Mouse (Mus musculus): ENCODE data around the gene Fuca1. TPM values are rescaled to one million over a fixed set of nuclear protein-coding genes. Genes with fewer than 3 reads are reported as not detected.

Fuca1 gene
- total and polyA plus RNA-seq, 2 experiments from 2014 or later, result 33.2 to 67.7 TPM

GRCm38 (mm10) chr4:135875546-135875945 lies 45.0 kb upstream of the Fuca1 start:
- no peak for ATAC-seq
- H3K27me3 ChIP-seq (ENCODE audit: insufficient read depth, low read length), result no peaks in the 10 kb centered on the region
- no peak; the same call in 1 of the 2 replicates for TF ChIP-seq CTCF (IDR thresholded peaks at IDR 0.05; ENCODE audit: low read depth)
- no peak overlapping the region for H3K9ac ChIP-seq
- peaks cover 23% of the 10 kb centered on the region for H3K4me1 ChIP-seq (ENCODE audit: insufficient read depth)
- no peak overlapping the region for H3K4me3 ChIP-seq (ENCODE audit: low read depth, low read length)
- 23% methylated on average over 7 of the region's 7 CpGs for WGBS
- H3K27ac ChIP-seq (ENCODE audit: low read depth, low read length), result no peak overlapping the region
- DNase-seq, result peak; percentile 16
- H3K9me3 ChIP-seq (ENCODE audit: low read length), result no peaks in the 10 kb centered on the region
- H3K36me3 ChIP-seq (ENCODE audit: insufficient read depth), result peaks cover 3% of the 10 kb centered on the region
- H3K4me2 ChIP-seq (ENCODE audit: low read depth), result no peak overlapping the region

GRCm38 (mm10) chr4:135875991-135876582 lies 44.4 kb upstream of the Fuca1 start:
- H3K9me3 ChIP-seq (ENCODE audit: low read length), result no peaks in the 10 kb centered on the region
- peak overlapping the region; percentile 47 for H3K4me2 ChIP-seq (ENCODE audit: low read depth)
- H3K27me3 ChIP-seq (ENCODE audit: insufficient read depth, low read length), result no peaks in the 10 kb centered on the region
- ATAC-seq (no peak), DNase-seq (peak; percentile 10)
- H3K9ac ChIP-seq, result no peak overlapping the region
- H3K4me1 ChIP-seq (ENCODE audit: insufficient read depth), result peaks cover 23% of the 10 kb centered on the region
- no peak overlapping the region for H3K27ac ChIP-seq (ENCODE audit: low read depth, low read length)
- H3K4me3 ChIP-seq (ENCODE audit: low read depth, low read length), result no peak overlapping the region
- WGBS, result 6% methylated on average over 9 of the region's 9 CpGs
- TF ChIP-seq CTCF (IDR thresholded peaks at IDR 0.05; ENCODE audit: low read depth), result no peak
- H3K36me3 ChIP-seq (ENCODE audit: insufficient read depth), result peaks cover 3% of the 10 kb centered on the region

- ATAC-seq (no peak), DNase-seq (peak; percentile 66)
- H3K27me3 ChIP-seq (ENCODE audit: insufficient read depth, low read length), result no peaks in the 10 kb centered on the region
- 2% methylated on average over 16 of the region's 16 CpGs for whole genome bisulfite sequencing
- H3K4me2 ChIP-seq (ENCODE audit: low read depth), result peak overlapping the region; percentile 47
- H3K27ac ChIP-seq (ENCODE audit: low read depth, low read length), result no peak overlapping the region; the same call in 1 of the 2 replicates
- no peaks in the 10 kb centered on the region for H3K9me3 ChIP-seq (ENCODE audit: low read length)
- no peak for TF ChIP-seq CTCF (IDR thresholded peaks at IDR 0.05; ENCODE audit: low read depth)
- H3K36me3 ChIP-seq (ENCODE audit: insufficient read depth), result peaks cover under 1% of the 10 kb centered on the region; the same call in 1 of the 2 replicates
- peak overlapping the region; percentile 22; the same call in 1 of the 2 replicates for H3K9ac ChIP-seq
- peak overlapping the region; percentile 16; the same call in 1 of the 2 replicates for H3K4me3 ChIP-seq (ENCODE audit: low read depth, low read length)
- peaks cover 23% of the 10 kb centered on the region for H3K4me1 ChIP-seq (ENCODE audit: insufficient read depth)
Observed at GRCm38 (mm10) chr4:135876583-135877020, 43.9 kb upstream of the Fuca1 start.

- no peaks in the 10 kb centered on the region for H3K27me3 ChIP-seq (ENCODE audit: insufficient read depth, low read length)
- TF ChIP-seq CTCF (IDR thresholded peaks at IDR 0.05; ENCODE audit: low read depth), result peak; percentile 57
- DNase-seq (peak; percentile 27), ATAC-seq (no peak)
- H3K9ac ChIP-seq, result no peak overlapping the region
- no peak overlapping the region for H3K4me2 ChIP-seq (ENCODE audit: low read depth)
- no peak overlapping the region for H3K27ac ChIP-seq (ENCODE audit: low read depth, low read length)
- H3K4me3 ChIP-seq (ENCODE audit: low read depth, low read length), result no peak overlapping the region
- no peaks in the 10 kb centered on the region for H3K36me3 ChIP-seq (ENCODE audit: insufficient read depth)
- H3K4me1 ChIP-seq (ENCODE audit: insufficient read depth), result peaks cover 17% of the 10 kb centered on the region
- H3K9me3 ChIP-seq (ENCODE audit: low read length), result no peaks in the 10 kb centered on the region
- WGBS, result 69% methylated on average over 2 of the region's 2 CpGs
Observed at GRCm38 (mm10) chr4:135877742-135878141, 42.8 kb upstream of the Fuca1 start.

- ATAC-seq (no peak), DNase-seq (no peak)
- Histone ChIP-seq H3K27me3 (ENCODE audit: insufficient read depth, low read length) (no peaks in the 10 kb centered on the region), H3K4me3 (ENCODE audit: low read depth, low read length) (no peak overlapping the region), H3K36me3 (ENCODE audit: insufficient read depth) (no peaks in the 10 kb centered on the region), H3K27ac (ENCODE audit: low read depth, low read length) (no peak overlapping the region), H3K4me1 (ENCODE audit: insufficient read depth) (peaks cover 15% of the 10 kb centered on the region), H3K9ac (no peak overlapping the region), H3K4me2 (ENCODE audit: low read depth) (no peak overlapping the region), H3K9me3 (ENCODE audit: low read length) (no peaks in the 10 kb centered on the region)
- TF ChIP-seq CTCF (IDR thresholded peaks at IDR 0.05; ENCODE audit: low read depth), result no peak
- WGBS, result 77% methylated on average over 6 of the region's 6 CpGs
Observed at GRCm38 (mm10) chr4:135879021-135879420, 41.5 kb upstream of the Fuca1 start.

- Histone ChIP-seq H3K9me3 (ENCODE audit: low read length) (no peaks in the 10 kb centered on the region), H3K4me3 (ENCODE audit: low read depth, low read length) (no peak overlapping the region), H3K4me1 (ENCODE audit: insufficient read depth) (peaks cover 9% of the 10 kb centered on the region), H3K9ac (no peak overlapping the region), H3K27me3 (ENCODE audit: insufficient read depth, low read length) (no peaks in the 10 kb centered on the region), H3K27ac (ENCODE audit: low read depth, low read length) (no peak overlapping the region), H3K4me2 (ENCODE audit: low read depth) (no peak overlapping the region), H3K36me3 (ENCODE audit: insufficient read depth) (no peaks in the 10 kb centered on the region)
- no peak for ATAC-seq
- 94% methylated on average over 6 of the region's 6 CpGs for WGBS
- no peak for DNase-seq
- no peak for TF ChIP-seq CTCF (IDR thresholded peaks at IDR 0.05; ENCODE audit: low read depth)
Observed at GRCm38 (mm10) chr4:135880018-135880417, 40.5 kb upstream of the Fuca1 start.

GRCm38 (mm10) chr4:135880576-135880975 lies 40.0 kb upstream of the Fuca1 start:
- TF ChIP-seq CTCF (IDR thresholded peaks at IDR 0.05; ENCODE audit: low read depth), result no peak
- H3K4me3 ChIP-seq (ENCODE audit: low read depth, low read length), result no peak overlapping the region
- H3K4me2 ChIP-seq (ENCODE audit: low read depth), result no peak overlapping the region
- no peaks in the 10 kb centered on the region for H3K36me3 ChIP-seq (ENCODE audit: insufficient read depth)
- H3K9me3 ChIP-seq (ENCODE audit: low read length), result no peaks in the 10 kb centered on the region
- no peaks in the 10 kb centered on the region for H3K27me3 ChIP-seq (ENCODE audit: insufficient read depth, low read length)
- DNase-seq (no peak), ATAC-seq (no peak)
- no peak overlapping the region for H3K9ac ChIP-seq
- H3K27ac ChIP-seq (ENCODE audit: low read depth, low read length), result no peak overlapping the region
- WGBS, result 87% methylated on average over 10 of the region's 10 CpGs
- H3K4me1 ChIP-seq (ENCODE audit: insufficient read depth), result peaks cover 9% of the 10 kb centered on the region
